Mouse (Mus musculus) kidney, adult 2 months (tissue): ENCODE measurements around the gene Ikzf4. TPM values are rescaled to one million over a fixed set of nuclear protein-coding genes. Genes with fewer than 3 reads are reported as not detected.

ENCODE experiments used
- DNase-seq: peaks from one replicate; pipeline ENCODE4 v3.0.0; 2021
- H3K27ac ChIP-seq: fragments of 200-500 bp; 2 replicates; pipeline ENCODE4 v1.5.1; 2012; ENCODE audit warnings: low read depth, low read length, control low read depth, inconsistent platforms; ENCODE audit not compliant: insufficient read depth
- H3K27me3 ChIP-seq: fragments of 200-500 bp; replicated peaks from 2 replicates; pipeline ENCODE4 v1.6.1; 2012; ENCODE audit warnings: mild to moderate bottlenecking, moderate library complexity, low read length, inconsistent platforms; ENCODE audit not compliant: control insufficient read depth, insufficient read depth
- H3K36me3 ChIP-seq: fragments of 200-500 bp; 2 replicates; pipeline ENCODE4 v1.6.1; 2012; ENCODE audit warnings: mild to moderate bottlenecking, moderate library complexity, low read length, inconsistent platforms; ENCODE audit not compliant: control insufficient read depth, insufficient read depth
- H3K4me1 ChIP-seq: fragments of 200-500 bp; 2 replicates; pipeline ENCODE4 v1.6.1; 2011; ENCODE audit warnings: low read length; ENCODE audit not compliant: control insufficient read depth, insufficient read depth
- H3K4me3 ChIP-seq: fragments of 200-500 bp; 2 replicates; pipeline ENCODE4 v1.5.1; 2011; ENCODE audit warnings: mild to moderate bottlenecking, low read depth, low read length, control low read depth; ENCODE audit not compliant: insufficient read depth
- CTCF ChIP-seq: fragments of 200-500 bp; conservative IDR thresholded peaks from 2 replicates; pipeline ENCODE4 v1.5.1; 2011; ENCODE audit warnings: low read depth, mild to moderate bottlenecking, control low read depth, low read length, moderate library complexity, mixed read lengths; ENCODE audit not compliant: insufficient read depth, insufficient read length
- POLR2A ChIP-seq: fragments of 200-500 bp; IDR thresholded peaks from one replicate; pipeline ENCODE4 v1.6.1; 2011; ENCODE audit warnings: low read depth, low read length, control low read depth
- whole genome bisulfite sequencing: fragments of 180-500 bp; shearing (Covaris S2); methylation state at CpG from one replicate; pipeline ENCODE4 v1.1.7; 2018; 5-methylcytosine and 5-hydroxymethylcytosine counted together
- polyA plus RNA-seq: library from polyadenylated mRNA; depleted of rRNA; stranded (reverse); fragments of >200 nt; gene quantifications from 2 replicates; pipeline ENCODE4 v1.2.3, GENCODE M21; 2012

Gene Ikzf4
- polyA plus RNA-seq, 1 experiment: 3.2 TPM

DNA sequence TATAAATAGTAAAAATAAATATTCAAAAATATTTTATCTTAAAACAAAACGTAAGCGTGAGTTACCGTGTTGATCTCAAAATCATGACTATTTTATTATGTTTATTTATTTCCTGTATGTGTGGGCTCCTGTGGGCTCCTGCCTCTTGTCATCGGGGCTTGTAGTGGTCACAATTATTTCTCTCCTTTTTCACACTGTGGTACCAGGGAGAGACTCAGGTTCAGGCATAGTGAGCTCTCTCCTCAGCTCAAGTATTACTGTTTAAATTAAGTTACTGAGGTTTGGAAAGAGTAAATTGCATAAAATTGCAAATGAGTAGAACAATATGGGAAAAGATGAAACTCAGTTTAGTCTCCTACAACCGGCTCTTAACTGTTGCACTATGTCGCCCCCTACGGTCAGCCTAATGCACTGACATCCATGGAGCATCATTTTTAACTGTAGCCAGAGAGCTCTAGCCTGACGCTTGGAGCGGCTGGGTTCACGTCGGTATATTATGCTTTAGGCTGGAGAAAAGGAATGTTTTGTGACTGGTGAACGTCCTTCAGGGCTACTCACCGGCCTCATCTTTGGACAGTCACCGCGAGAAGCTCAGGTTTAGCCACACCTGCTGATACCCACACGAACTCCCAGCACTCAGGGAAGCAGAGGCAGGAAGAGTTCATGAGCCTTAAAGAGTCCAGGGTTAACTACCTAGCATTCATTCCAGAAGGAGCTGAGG is 33.2 kb downstream of the Ikzf4 start:
- H3K36me3 ChIP-seq: no peaks in the 10 kb centered on the region
- no peaks in the 10 kb centered on the region for H3K4me1 ChIP-seq
- TF ChIP-seq POLR2A: no peak
- TF ChIP-seq CTCF: peak; percentile 91
- 11% methylated on average over 16 of the region's 16 CpGs for WGBS
- peak; percentile 83 for DNase-seq
- no peaks in the 10 kb centered on the region for H3K27me3 ChIP-seq
- no peak overlapping the region for H3K4me3 ChIP-seq
- H3K27ac ChIP-seq: no peak overlapping the region

DNA sequence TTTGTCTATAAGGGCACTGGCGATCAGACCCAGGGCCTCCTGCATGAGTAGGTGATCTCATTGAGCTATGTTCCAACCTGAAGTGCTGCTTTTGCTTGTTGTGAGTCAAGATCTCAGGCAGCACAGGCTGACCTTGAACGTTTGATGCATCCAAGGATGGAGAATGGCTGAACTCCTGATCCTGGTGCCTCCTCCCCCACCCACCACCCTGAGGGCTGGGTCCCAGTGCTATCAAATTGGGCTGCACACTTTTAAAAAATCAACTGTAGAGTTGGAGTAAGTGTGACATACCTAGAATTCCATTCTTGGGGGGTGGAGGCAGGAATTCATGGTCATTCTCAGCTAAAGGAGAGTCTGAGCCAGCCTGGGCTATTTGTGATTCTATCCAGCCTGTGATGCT is 39.3 kb downstream of the Ikzf4 start:
- no peak overlapping the region for H3K27ac ChIP-seq
- no peak for DNase-seq
- H3K27me3 ChIP-seq: no peaks in the 10 kb centered on the region
- no peak overlapping the region for H3K4me3 ChIP-seq
- no peaks in the 10 kb centered on the region for H3K36me3 ChIP-seq
- 38% methylated on average over 2 of the region's 2 CpGs for WGBS
- TF ChIP-seq CTCF: no peak
- no peak for TF ChIP-seq POLR2A
- H3K4me1 ChIP-seq: no peaks in the 10 kb centered on the region

DNA sequence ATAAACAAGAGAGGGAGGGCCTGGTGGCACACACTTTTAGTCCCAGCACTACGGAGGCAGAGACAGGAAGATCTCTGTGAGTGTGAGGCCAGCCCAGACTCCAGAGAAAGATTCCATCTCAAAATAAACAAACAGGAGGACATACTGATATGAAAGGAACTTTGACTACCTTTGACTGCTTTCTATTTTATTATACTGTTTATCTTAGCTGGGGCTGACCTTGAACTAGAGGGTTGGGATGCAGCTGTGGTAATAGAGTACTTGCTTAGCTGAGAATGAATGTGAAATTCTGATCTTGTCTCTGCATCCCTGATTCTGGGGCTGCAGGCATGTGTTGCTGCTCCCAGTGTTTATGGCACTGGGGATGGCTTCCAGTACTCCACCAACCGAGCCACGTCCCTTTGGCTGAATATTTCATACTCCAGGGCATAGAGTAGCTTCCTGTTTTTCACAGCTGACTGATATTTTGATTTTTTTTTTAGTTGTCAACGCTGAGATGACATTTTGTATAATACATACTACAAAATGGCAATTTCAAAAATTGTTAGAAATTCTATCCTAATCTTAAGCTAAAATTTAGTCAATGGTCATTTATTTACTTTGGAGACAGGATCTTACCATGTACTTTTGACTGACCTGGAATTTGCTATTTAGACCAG is 43.2 kb downstream of the Ikzf4 start:
- TF ChIP-seq POLR2A (no peak), CTCF (no peak)
- Histone ChIP-seq H3K27me3 (no peaks in the 10 kb centered on the region), H3K36me3 (no peaks in the 10 kb centered on the region), H3K4me1 (no peaks in the 10 kb centered on the region), H3K4me3 (no peak overlapping the region), H3K27ac (no peak overlapping the region; the same call in 1 of the 2 replicates)
- DNase-seq: no peak
- WGBS: 60% methylated on average over 4 of the region's 4 CpGs

DNA sequence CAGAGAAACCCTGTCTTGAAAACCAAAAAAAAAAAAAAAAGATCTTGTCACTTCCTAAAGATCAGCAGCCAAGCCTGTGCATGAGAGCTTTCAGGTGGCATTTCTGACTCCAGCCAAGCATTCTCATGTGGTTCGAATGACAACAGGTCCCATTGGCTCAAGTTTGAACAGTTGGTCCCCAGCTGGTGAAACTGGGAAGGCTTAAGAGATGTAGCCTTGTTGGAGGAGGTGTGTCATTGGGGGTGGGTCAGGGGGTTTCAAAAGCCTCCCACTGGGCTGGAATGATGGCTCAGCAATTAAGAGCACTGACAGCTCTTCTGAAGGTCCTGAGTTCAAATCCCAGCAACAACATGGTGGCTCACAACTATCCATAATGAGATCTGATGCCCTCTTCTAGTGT is 44.3 kb downstream of the Ikzf4 start:
- TF ChIP-seq CTCF: no peak
- no peak for TF ChIP-seq POLR2A

DNA sequence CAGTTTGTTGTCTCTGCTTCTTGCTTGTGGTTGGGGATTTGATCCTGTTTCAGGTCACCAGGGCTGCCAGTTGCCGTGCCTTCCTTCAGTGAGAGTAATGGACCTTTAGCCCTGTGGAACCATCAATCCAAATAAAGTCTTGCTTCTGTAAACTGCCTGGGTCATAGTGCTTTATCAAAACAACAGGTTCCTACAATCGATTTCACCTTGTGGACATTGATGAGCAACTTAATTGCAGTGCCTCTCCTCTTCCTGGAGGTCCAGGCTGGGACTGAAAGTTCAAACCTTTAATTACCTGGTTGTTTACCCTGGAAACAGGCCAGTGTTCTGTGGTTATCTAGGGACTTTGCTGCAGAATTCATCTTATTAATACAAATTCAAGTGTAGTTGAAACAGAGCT is 47.3 kb downstream of the Ikzf4 start:
- TF ChIP-seq CTCF: no peak
- TF ChIP-seq POLR2A: no peak
- no peak for DNase-seq
- H3K27ac ChIP-seq: no peak overlapping the region
- 32% methylated on average over 2 of the region's 2 CpGs for WGBS
- no peaks in the 10 kb centered on the region for H3K27me3 ChIP-seq
- no peaks in the 10 kb centered on the region for H3K4me1 ChIP-seq
- no peak overlapping the region for H3K4me3 ChIP-seq
- no peaks in the 10 kb centered on the region for H3K36me3 ChIP-seq

More for the DNA sequence above, 44.3 kb downstream of the Ikzf4 start:
- H3K36me3 ChIP-seq: no peaks in the 10 kb centered on the region
- H3K4me3 ChIP-seq: no peak overlapping the region
- H3K27ac ChIP-seq: no peak overlapping the region
- DNase-seq: no peak
- H3K27me3 ChIP-seq: no peaks in the 10 kb centered on the region
- WGBS: 78% methylated on average over 1 of the region's 1 CpGs
- no peaks in the 10 kb centered on the region for H3K4me1 ChIP-seq

DNA sequence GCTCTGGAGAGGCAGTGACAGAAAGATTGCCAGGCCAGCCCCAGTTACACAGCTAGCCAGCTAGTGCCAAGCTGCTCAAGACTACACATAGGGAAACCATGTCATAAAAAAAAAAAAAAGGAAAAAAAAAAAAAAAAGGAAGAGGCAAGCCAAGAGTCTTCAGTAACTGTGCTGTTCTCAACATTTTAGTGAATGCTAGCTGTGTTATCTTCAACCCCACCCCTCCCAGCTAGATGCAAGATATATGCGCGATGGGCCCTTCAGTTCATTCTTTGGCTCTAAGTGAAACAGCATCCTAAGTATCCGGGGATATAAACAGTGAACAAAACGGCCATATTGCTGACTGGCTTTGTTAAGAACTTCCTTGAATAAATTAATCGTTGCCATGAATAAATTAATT is 53.0 kb downstream of the Ikzf4 start:
- no peaks in the 10 kb centered on the region for H3K4me1 ChIP-seq
- H3K27ac ChIP-seq: no peak overlapping the region
- WGBS: 84% methylated on average over 5 of the region's 5 CpGs
- H3K36me3 ChIP-seq: no peaks in the 10 kb centered on the region
- no peak overlapping the region for H3K4me3 ChIP-seq
- TF ChIP-seq CTCF (no peak), POLR2A (no peak)
- DNase-seq: no peak
- no peaks in the 10 kb centered on the region for H3K27me3 ChIP-seq

DNA sequence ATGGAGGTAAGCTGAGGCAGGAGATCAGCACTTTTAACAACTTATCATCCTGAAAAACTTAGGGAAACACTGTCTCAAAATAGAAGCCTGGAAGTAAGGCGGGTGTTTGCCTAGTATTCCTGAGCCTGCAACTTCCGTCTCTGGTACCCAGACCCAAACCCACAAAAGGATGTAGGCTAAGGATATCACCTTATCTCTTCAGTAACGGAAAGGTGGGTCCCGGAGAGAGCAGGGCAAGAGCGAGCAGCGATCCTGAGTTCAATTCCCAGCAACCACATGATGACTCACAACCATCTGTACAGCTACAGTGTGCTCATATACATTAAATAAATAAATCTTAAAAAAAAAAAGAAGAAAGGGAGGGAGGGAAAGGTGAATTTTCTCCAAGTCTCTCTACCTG is 54.4 kb downstream of the Ikzf4 start:
- 91% methylated on average over 6 of the region's 6 CpGs for WGBS
- H3K27me3 ChIP-seq: no peaks in the 10 kb centered on the region
- no peak overlapping the region for H3K4me3 ChIP-seq
- H3K4me1 ChIP-seq: no peaks in the 10 kb centered on the region; the same call in 1 of the 2 replicates
- H3K36me3 ChIP-seq: no peaks in the 10 kb centered on the region
- DNase-seq: no peak
- no peak for TF ChIP-seq POLR2A
- H3K27ac ChIP-seq: no peak overlapping the region
